Mouse (Mus musculus): ENCODE measurements at regions not wholly inside any gene's neighbourhood (a gene's known extent, or its start where the extent isn't known, plus 50 kb on each side); places are given as distances from the start of the nearest gene placed in this dataset.

- H3K9me3 ChIP-seq (ENCODE audit: control insufficient read depth, low read length): no peaks in the 10 kb centered on the region
- peak overlapping the region; percentile 25; the same call in 1 of the 2 replicates for H3K27ac ChIP-seq (ENCODE audit: low read depth, low read length)
- H3K27me3 ChIP-seq (ENCODE audit: control insufficient read depth, insufficient read depth, low read length): peaks cover 5% of the 10 kb centered on the region; the same call in 1 of the 2 replicates
- H3K4me1 ChIP-seq (replicated peaks; ENCODE audit: control insufficient read depth, insufficient read depth, low read length): peaks cover 9% of the 10 kb centered on the region
- no peaks in the 10 kb centered on the region for H3K36me3 ChIP-seq (ENCODE audit: control insufficient read depth, insufficient read depth, low read length)
- no peak overlapping the region for H3K4me3 ChIP-seq (ENCODE audit: low read depth, low read length)
- WGBS: 20% methylated on average over 15 of the region's 15 CpGs
- DNase-seq (ENCODE audit: low spot score): peak; percentile 81
- H3K9ac ChIP-seq (ENCODE audit: low read depth, low read length): no peak overlapping the region
- H3K4me2 ChIP-seq (replicated peaks; ENCODE audit: low read depth, low read length): no peak overlapping the region
- ATAC-seq (ENCODE audit: low FRiP score): peak; percentile 80
These were observed 58.6 kb downstream of the Mrm1 start for GRCm38 (mm10) chr11:84760622-84761196.

GRCm38 (mm10) chr11:84759478-84759986, 59.8 kb downstream of the Mrm1 start:
- H3K4me1 ChIP-seq (replicated peaks; ENCODE audit: control insufficient read depth, insufficient read depth, low read length): peaks cover 3% of the 10 kb centered on the region
- no peak overlapping the region for H3K9ac ChIP-seq (ENCODE audit: low read depth, low read length)
- DNase-seq (ENCODE audit: low spot score) (no peak), ATAC-seq (ENCODE audit: low FRiP score) (no peak)
- peaks cover under 1% of the 10 kb centered on the region; the same call in 1 of the 2 replicates for H3K27me3 ChIP-seq (ENCODE audit: control insufficient read depth, insufficient read depth, low read length)
- no peaks in the 10 kb centered on the region for H3K36me3 ChIP-seq (ENCODE audit: control insufficient read depth, insufficient read depth, low read length)
- H3K4me3 ChIP-seq (ENCODE audit: low read depth, low read length): no peak overlapping the region
- H3K4me2 ChIP-seq (replicated peaks; ENCODE audit: low read depth, low read length): no peak overlapping the region
- no peaks in the 10 kb centered on the region for H3K9me3 ChIP-seq (ENCODE audit: control insufficient read depth, low read length)
- WGBS: 85% methylated on average over 5 of the region's 5 CpGs
- no peak overlapping the region for H3K27ac ChIP-seq (ENCODE audit: low read depth, low read length)

- Histone ChIP-seq H3K4me2 (replicated peaks; ENCODE audit: low read depth, low read length) (no peak overlapping the region), H3K36me3 (ENCODE audit: control insufficient read depth, insufficient read depth, low read length) (no peaks in the 10 kb centered on the region), H3K9me3 (ENCODE audit: control insufficient read depth, low read length) (no peaks in the 10 kb centered on the region), H3K27me3 (ENCODE audit: control insufficient read depth, insufficient read depth, low read length) (no peaks in the 10 kb centered on the region; the same call in none of the 2 replicates), H3K4me3 (ENCODE audit: low read depth, low read length) (no peak overlapping the region), H3K27ac (ENCODE audit: low read depth, low read length) (no peak overlapping the region), H3K4me1 (replicated peaks; ENCODE audit: control insufficient read depth, insufficient read depth, low read length) (peaks cover 2% of the 10 kb centered on the region; the same call in 1 of the 2 replicates), H3K9ac (ENCODE audit: low read depth, low read length) (no peak overlapping the region)
- ATAC-seq (ENCODE audit: low FRiP score): no peak
- 77% methylated on average over 6 of the region's 6 CpGs for WGBS
- DNase-seq (ENCODE audit: low spot score): no peak
These were observed 67.3 kb downstream of the Mrm1 start for GRCm38 (mm10) chr11:84752007-84752406.

GRCm38 (mm10) chr11:84749490-84750349, 69.6 kb downstream of the Mrm1 start:
- 42% methylated on average over 12 of the region's 12 CpGs for WGBS
- DNase-seq (ENCODE audit: low spot score) (no peak), ATAC-seq (ENCODE audit: low FRiP score) (no peak)
- Histone ChIP-seq H3K9ac (ENCODE audit: low read depth, low read length) (no peak overlapping the region), H3K27me3 (ENCODE audit: control insufficient read depth, insufficient read depth, low read length) (no peaks in the 10 kb centered on the region; the same call in none of the 2 replicates), H3K4me3 (ENCODE audit: low read depth, low read length) (no peak overlapping the region), H3K4me2 (replicated peaks; ENCODE audit: low read depth, low read length) (no peak overlapping the region), H3K9me3 (ENCODE audit: control insufficient read depth, low read length) (no peaks in the 10 kb centered on the region), H3K36me3 (ENCODE audit: control insufficient read depth, insufficient read depth, low read length) (no peaks in the 10 kb centered on the region), H3K27ac (ENCODE audit: low read depth, low read length) (no peak overlapping the region), H3K4me1 (replicated peaks; ENCODE audit: control insufficient read depth, insufficient read depth, low read length) (peaks cover 2% of the 10 kb centered on the region; the same call in 1 of the 2 replicates)

- Histone ChIP-seq H3K27ac (ENCODE audit: low read depth, low read length) (peak overlapping the region; percentile 59), H3K27me3 (ENCODE audit: control insufficient read depth, insufficient read depth, low read length) (no peaks in the 10 kb centered on the region; the same call in 1 of the 2 replicates)
- 20% methylated on average over 17 of the region's 17 CpGs for WGBS
These were observed 80.3 kb downstream of the Mrm1 start for GRCm38 (mm10) chr11:84738769-84739589.

GRCm38 (mm10) chr11:84738128-84738527, 81.2 kb downstream of the Mrm1 start:
- no peak overlapping the region for H3K27ac ChIP-seq (ENCODE audit: low read depth, low read length)
- DNase-seq (ENCODE audit: low spot score) (no peak), ATAC-seq (ENCODE audit: low FRiP score) (no peak)
- no peaks in the 10 kb centered on the region; the same call in 1 of the 2 replicates for H3K4me1 ChIP-seq (replicated peaks; ENCODE audit: control insufficient read depth, insufficient read depth, low read length)
- 70% methylated on average over 3 of the region's 3 CpGs for WGBS
- H3K4me3 ChIP-seq (ENCODE audit: low read depth, low read length): no peak overlapping the region
- H3K9ac ChIP-seq (ENCODE audit: low read depth, low read length): no peak overlapping the region
- no peaks in the 10 kb centered on the region for H3K36me3 ChIP-seq (ENCODE audit: control insufficient read depth, insufficient read depth, low read length)
- no peaks in the 10 kb centered on the region for H3K9me3 ChIP-seq (ENCODE audit: control insufficient read depth, low read length)
- no peaks in the 10 kb centered on the region; the same call in 1 of the 2 replicates for H3K27me3 ChIP-seq (ENCODE audit: control insufficient read depth, insufficient read depth, low read length)
- H3K4me2 ChIP-seq (replicated peaks; ENCODE audit: low read depth, low read length): no peak overlapping the region

More at GRCm38 (mm10) chr11:84738769-84739589, 80.3 kb downstream of the Mrm1 start:
- H3K36me3 ChIP-seq (ENCODE audit: control insufficient read depth, insufficient read depth, low read length): no peaks in the 10 kb centered on the region
- H3K4me2 ChIP-seq (replicated peaks; ENCODE audit: low read depth, low read length): no peak overlapping the region; the same call in 1 of the 2 replicates
- H3K4me1 ChIP-seq (replicated peaks; ENCODE audit: control insufficient read depth, insufficient read depth, low read length): no peaks in the 10 kb centered on the region; the same call in 1 of the 2 replicates
- H3K9ac ChIP-seq (ENCODE audit: low read depth, low read length): no peak overlapping the region
- H3K4me3 ChIP-seq (ENCODE audit: low read depth, low read length): no peak overlapping the region
- ATAC-seq (ENCODE audit: low FRiP score): no peak
- no peaks in the 10 kb centered on the region for H3K9me3 ChIP-seq (ENCODE audit: control insufficient read depth, low read length)
- DNase-seq (ENCODE audit: low spot score): no peak

- H3K4me2 ChIP-seq (replicated peaks; ENCODE audit: low read depth, low read length): no peak overlapping the region
- H3K4me1 ChIP-seq (replicated peaks; ENCODE audit: control insufficient read depth, insufficient read depth, low read length): 0 out of 2 replicates have a peak, but pooled peaks cover 4% of the 10 kb centered on the region
- 0 out of 2 replicates have a peak overlapping the region, but pooled peaks have one; percentile 33 for H3K27ac ChIP-seq (ENCODE audit: low read depth, low read length)
- DNase-seq (ENCODE audit: low spot score) (no peak), ATAC-seq (ENCODE audit: low FRiP score) (peak; percentile 61)
- H3K9me3 ChIP-seq (ENCODE audit: control insufficient read depth, low read length): no peaks in the 10 kb centered on the region
- H3K27me3 ChIP-seq (ENCODE audit: control insufficient read depth, insufficient read depth, low read length): no peaks in the 10 kb centered on the region
- no peak overlapping the region for H3K9ac ChIP-seq (ENCODE audit: low read depth, low read length)
- no peaks in the 10 kb centered on the region for H3K36me3 ChIP-seq (ENCODE audit: control insufficient read depth, insufficient read depth, low read length)
- WGBS: 46% methylated on average over 6 of the region's 6 CpGs
- no peak overlapping the region for H3K4me3 ChIP-seq (ENCODE audit: low read depth, low read length)
These were observed 87.4 kb downstream of the Mrm1 start for GRCm38 (mm10) chr11:84731890-84732289.

GRCm38 (mm10) chr11:84730218-84730617, 89.1 kb downstream of the Mrm1 start:
- no peak overlapping the region for H3K27ac ChIP-seq (ENCODE audit: low read depth, low read length)
- H3K36me3 ChIP-seq (ENCODE audit: control insufficient read depth, insufficient read depth, low read length): no peaks in the 10 kb centered on the region
- no peak overlapping the region for H3K4me2 ChIP-seq (replicated peaks; ENCODE audit: low read depth, low read length)
- peaks cover 6% of the 10 kb centered on the region; the same call in 1 of the 2 replicates for H3K4me1 ChIP-seq (replicated peaks; ENCODE audit: control insufficient read depth, insufficient read depth, low read length)
- no peaks in the 10 kb centered on the region for H3K9me3 ChIP-seq (ENCODE audit: control insufficient read depth, low read length)
- no peaks in the 10 kb centered on the region for H3K27me3 ChIP-seq (ENCODE audit: control insufficient read depth, insufficient read depth, low read length)
- DNase-seq (ENCODE audit: low spot score) (peak; percentile 65), ATAC-seq (ENCODE audit: low FRiP score) (peak; percentile 38)
- WGBS: 17% methylated on average over 8 of the region's 8 CpGs
- H3K9ac ChIP-seq (ENCODE audit: low read depth, low read length): no peak overlapping the region
- no peak overlapping the region for H3K4me3 ChIP-seq (ENCODE audit: low read depth, low read length)

All from hindbrain, embryonic 11.5 days (tissue).